Mouse (Mus musculus) thymus, adult 2 months (tissue): Measurements from ENCODE around the gene Tgfbr2.

Source experiments
- CTCF ChIP-seq: fragments of 200-500 bp; IDR thresholded peaks from 2 replicates; pipeline ENCODE4 v1.5.1; 2012; ENCODE audit warnings: mild to moderate bottlenecking, control low read depth, low read length, moderate library complexity, borderline replicate concordance; ENCODE audit not compliant: control insufficient read depth, poor library complexity, insufficient read depth; ENCODE audit errors: extremely low read depth
- POLR2A ChIP-seq: fragments of 200-500 bp; IDR thresholded peaks from 2 replicates; pipeline ENCODE4 v1.6.1; 2012; ENCODE audit warnings: mild to moderate bottlenecking, low read length, control low read depth, moderate library complexity; ENCODE audit not compliant: control insufficient read depth, poor library complexity, insufficient read depth; ENCODE audit errors: extremely low read depth

DNA sequence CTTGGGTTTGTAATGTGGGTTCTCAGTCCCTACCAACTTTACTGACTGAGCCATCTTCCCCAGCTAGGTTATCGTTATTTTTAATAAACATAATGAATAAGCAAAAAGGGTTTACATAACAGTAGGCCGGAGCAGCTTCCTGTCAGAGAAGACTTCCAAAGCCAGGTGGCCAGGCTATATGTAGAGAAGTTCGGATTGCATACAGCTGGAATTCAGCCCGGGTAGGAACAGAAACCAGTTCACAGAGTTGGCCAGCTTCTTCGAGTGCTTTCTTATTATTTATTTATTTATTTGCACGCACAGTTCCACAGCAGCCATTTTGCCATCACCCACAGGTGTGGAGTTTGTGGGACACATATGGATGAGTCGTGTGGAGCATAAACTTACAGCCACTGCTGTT lies 53.7 kb downstream of the Tgfbr2 start:
- no peak for TF ChIP-seq CTCF
- TF ChIP-seq POLR2A = no peak
